Mouse (Mus musculus): ENCODE data around the gene Kcnn3. TPM values are rescaled to one million over a fixed set of nuclear protein-coding genes. Genes with fewer than 3 reads are reported as not detected.

Kcnn3 gene
- polyA plus RNA-seq, 1 experiment from 2014 or later, result 1.6 TPM

DNA sequence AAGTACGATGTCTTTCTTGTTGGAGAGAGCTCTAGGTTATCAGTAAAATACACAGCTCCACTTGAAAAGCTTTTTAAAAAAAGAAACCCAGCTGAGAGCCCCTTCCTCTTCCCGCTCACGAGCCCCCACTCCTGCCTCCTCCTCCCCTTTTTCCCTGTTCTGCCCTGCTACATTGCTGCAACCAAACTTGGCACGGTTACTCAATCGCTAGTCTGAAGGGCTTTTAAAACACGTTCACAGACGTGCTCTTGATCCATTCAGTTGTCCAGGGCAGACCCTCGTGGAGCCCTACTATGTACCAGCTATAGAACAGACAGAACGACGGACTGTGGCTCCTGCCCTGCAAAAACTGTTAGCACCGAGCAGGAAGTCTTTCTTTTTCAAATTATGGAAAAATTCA lies 72.8 kb downstream of the Kcnn3 start:
- Histone ChIP-seq H3K27me3 (no peaks in the 10 kb centered on the region; the same call in 1 of the 2 replicates), H3K27ac (no peak overlapping the region), H3K4me1 (replicated peaks) (peaks cover 63% of the 10 kb centered on the region), H3K9me3 (no peaks in the 10 kb centered on the region), H3K4me3 (replicated peaks) (no peak overlapping the region), H3K4me2 (no peak overlapping the region), H3K9ac (replicated peaks) (no peak overlapping the region), H3K36me3 (no peaks in the 10 kb centered on the region)
- no peak for ATAC-seq (ENCODE audit: insufficient number of reproducible peaks, insufficient read depth, low FRiP score, low TSS enrichment, low read depth)
- 67% methylated on average over 11 of the region's 11 CpGs for WGBS

DNA sequence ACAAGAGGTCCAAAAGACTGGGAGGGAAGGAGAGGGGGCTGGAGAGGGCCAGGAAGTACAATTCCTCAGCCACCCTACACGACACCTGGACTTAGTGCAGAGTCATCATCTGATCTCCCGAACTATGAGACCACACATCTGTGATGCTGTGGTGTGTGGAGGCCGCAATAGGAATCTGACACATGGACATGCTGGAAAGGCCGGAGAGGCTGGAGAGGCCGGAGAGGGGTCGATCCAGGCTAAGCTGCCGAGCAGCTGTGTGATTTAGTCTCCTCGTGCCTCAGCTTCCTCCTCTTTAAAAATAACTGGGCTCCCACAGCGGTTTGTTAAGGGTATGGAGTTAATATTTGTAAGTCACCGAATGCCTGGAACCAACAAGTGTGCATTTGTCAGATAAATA lies 73.6 kb downstream of the Kcnn3 start:
- H3K9ac ChIP-seq (replicated peaks), result no peak overlapping the region
- H3K27me3 ChIP-seq, result no peaks in the 10 kb centered on the region; the same call in 1 of the 2 replicates
- WGBS, result 58% methylated on average over 10 of the region's 10 CpGs
- H3K4me2 ChIP-seq, result no peak overlapping the region
- H3K4me3 ChIP-seq (replicated peaks), result no peak overlapping the region
- H3K27ac ChIP-seq, result 0 out of 2 replicates have a peak overlapping the region, but pooled peaks have one; percentile 3
- H3K4me1 ChIP-seq (replicated peaks), result peaks cover 57% of the 10 kb centered on the region
- ATAC-seq (ENCODE audit: insufficient number of reproducible peaks, insufficient read depth, low FRiP score, low TSS enrichment, low read depth), result no peak
- H3K9me3 ChIP-seq, result no peaks in the 10 kb centered on the region
- no peaks in the 10 kb centered on the region for H3K36me3 ChIP-seq

GRCm38 (mm10) chr3:89598361-89598760 lies 78.4 kb downstream of the Kcnn3 start:
- 89% methylated on average over 7 of the region's 7 CpGs for WGBS

DNA sequence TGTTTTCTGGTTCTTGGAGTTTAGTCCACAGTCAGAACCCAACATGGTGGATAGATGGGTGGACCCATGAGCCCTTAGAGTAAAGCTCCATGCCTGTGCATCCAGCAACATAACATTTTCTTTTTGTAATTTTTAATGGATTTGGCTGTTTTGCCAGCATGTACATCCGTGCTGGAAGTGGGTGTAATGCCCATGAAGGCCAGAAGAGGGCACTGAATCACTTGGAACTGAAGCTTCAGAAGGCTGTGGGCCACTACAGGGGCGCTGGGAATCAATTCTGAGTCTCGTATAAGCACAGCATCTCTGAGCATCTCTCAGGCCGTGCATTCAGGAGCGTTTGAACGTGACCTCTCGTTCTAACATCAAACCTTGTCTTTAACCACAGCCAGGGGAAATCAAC lies 79.0 kb downstream of the Kcnn3 start:
- Histone ChIP-seq H3K4me3 (replicated peaks) (no peak overlapping the region), H3K9ac (replicated peaks) (no peak overlapping the region), H3K4me1 (replicated peaks) (peaks cover 20% of the 10 kb centered on the region), H3K9me3 (peaks cover 9% of the 10 kb centered on the region), H3K36me3 (no peaks in the 10 kb centered on the region), H3K4me2 (no peak overlapping the region), H3K27ac (no peak overlapping the region), H3K27me3 (no peaks in the 10 kb centered on the region; the same call in 1 of the 2 replicates)
- no peak for ATAC-seq (ENCODE audit: insufficient number of reproducible peaks, insufficient read depth, low FRiP score, low TSS enrichment, low read depth)
- 95% methylated on average over 7 of the region's 7 CpGs for WGBS

More at GRCm38 (mm10) chr3:89598361-89598760, 78.4 kb downstream of the Kcnn3 start:
- Histone ChIP-seq H3K9me3 (peaks cover 9% of the 10 kb centered on the region), H3K4me2 (no peak overlapping the region), H3K4me1 (replicated peaks) (peaks cover 26% of the 10 kb centered on the region), H3K27me3 (no peaks in the 10 kb centered on the region; the same call in 1 of the 2 replicates), H3K36me3 (no peaks in the 10 kb centered on the region), H3K27ac (no peak overlapping the region), H3K9ac (replicated peaks) (no peak overlapping the region), H3K4me3 (replicated peaks) (no peak overlapping the region)
- no peak for ATAC-seq (ENCODE audit: insufficient number of reproducible peaks, insufficient read depth, low FRiP score, low TSS enrichment, low read depth)

- Histone ChIP-seq H3K9ac (replicated peaks) (no peak overlapping the region), H3K4me2 (no peak overlapping the region), H3K36me3 (no peaks in the 10 kb centered on the region), H3K27ac (no peak overlapping the region), H3K4me1 (replicated peaks) (peaks cover 16% of the 10 kb centered on the region), H3K27me3 (no peaks in the 10 kb centered on the region), H3K4me3 (replicated peaks) (no peak overlapping the region), H3K9me3 (peaks cover 9% of the 10 kb centered on the region)
- no peak; the same call in 1 of the 2 replicates for ATAC-seq (ENCODE audit: insufficient number of reproducible peaks, insufficient read depth, low FRiP score, low TSS enrichment, low read depth)
- 13% methylated on average over 7 of the region's 7 CpGs for WGBS
These were observed 81.1 kb downstream of the Kcnn3 start for GRCm38 (mm10) chr3:89601060-89601459.

DNA sequence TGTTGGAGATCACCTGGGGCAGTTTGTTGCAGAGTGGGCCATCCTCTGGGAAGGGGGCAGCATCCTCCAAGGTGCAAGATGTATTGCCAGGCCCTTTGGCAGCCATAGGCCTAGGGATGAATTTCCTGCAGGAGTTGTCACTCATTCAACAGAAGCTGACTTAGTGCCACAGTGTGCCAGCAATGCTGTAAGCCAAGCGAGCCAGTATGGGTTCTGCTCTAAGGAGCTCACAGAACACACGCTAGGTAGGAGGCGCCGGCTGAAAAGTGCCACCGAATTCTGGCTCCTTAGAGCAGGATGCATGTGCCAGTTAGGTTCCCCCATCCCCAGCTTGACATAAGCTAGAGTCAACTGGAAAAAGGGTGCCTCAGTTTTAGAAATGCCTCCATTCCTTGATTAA lies 83.3 kb downstream of the Kcnn3 start:
- H3K9me3 ChIP-seq, result peaks cover 9% of the 10 kb centered on the region
- H3K9ac ChIP-seq (replicated peaks), result no peak overlapping the region
- no peaks in the 10 kb centered on the region for H3K36me3 ChIP-seq
- no peak overlapping the region for H3K4me3 ChIP-seq (replicated peaks)
- H3K27ac ChIP-seq, result no peak overlapping the region
- no peaks in the 10 kb centered on the region for H3K27me3 ChIP-seq
- H3K4me1 ChIP-seq (replicated peaks), result peaks cover 22% of the 10 kb centered on the region
- H3K4me2 ChIP-seq, result no peak overlapping the region
- WGBS, result 92% methylated on average over 5 of the region's 5 CpGs
- ATAC-seq (ENCODE audit: insufficient number of reproducible peaks, insufficient read depth, low FRiP score, low TSS enrichment, low read depth), result no peak

DNA sequence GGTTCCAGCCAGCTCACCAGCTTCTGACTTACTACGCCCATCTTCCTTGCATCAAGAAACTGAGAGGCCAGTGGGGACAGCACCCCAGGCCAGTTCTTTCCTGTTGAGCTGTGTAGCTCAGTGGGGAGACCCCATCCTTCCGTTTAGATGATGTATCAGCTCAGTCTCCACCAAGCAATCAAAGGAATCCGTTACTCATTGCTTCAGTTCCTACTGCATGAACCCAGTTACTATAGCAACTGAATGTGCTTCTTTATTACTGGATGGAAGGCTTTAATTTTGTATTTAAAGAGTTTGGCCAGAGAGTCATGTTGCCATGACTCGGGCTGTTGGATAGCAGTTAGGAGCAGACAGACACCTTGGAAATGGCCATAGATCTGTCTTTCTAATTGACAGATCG lies 85.3 kb downstream of the Kcnn3 start:
- no peak for ATAC-seq (ENCODE audit: insufficient number of reproducible peaks, insufficient read depth, low FRiP score, low TSS enrichment, low read depth)
- no peaks in the 10 kb centered on the region for H3K36me3 ChIP-seq

GRCm38 (mm10) chr3:89607327-89607726 lies 87.4 kb downstream of the Kcnn3 start:
- H3K36me3 ChIP-seq, result no peaks in the 10 kb centered on the region
- WGBS, result 66% methylated on average over 1 of the region's 1 CpGs
- H3K9me3 ChIP-seq, result no peaks in the 10 kb centered on the region
- no peak for ATAC-seq (ENCODE audit: insufficient number of reproducible peaks, insufficient read depth, low FRiP score, low TSS enrichment, low read depth)
- no peak overlapping the region for H3K4me2 ChIP-seq
- H3K27me3 ChIP-seq, result peaks cover 5% of the 10 kb centered on the region; the same call in 1 of the 2 replicates
- H3K4me3 ChIP-seq (replicated peaks), result no peak overlapping the region
- peaks cover 24% of the 10 kb centered on the region; the same call in 1 of the 2 replicates for H3K4me1 ChIP-seq (replicated peaks)
- H3K27ac ChIP-seq, result no peak overlapping the region
- H3K9ac ChIP-seq (replicated peaks), result no peak overlapping the region

More for the DNA sequence above, 85.3 kb downstream of the Kcnn3 start:
- Histone ChIP-seq H3K9ac (replicated peaks) (no peak overlapping the region), H3K4me2 (no peak overlapping the region), H3K27ac (no peak overlapping the region), H3K9me3 (no peaks in the 10 kb centered on the region), H3K27me3 (no peaks in the 10 kb centered on the region), H3K4me1 (replicated peaks) (peaks cover 22% of the 10 kb centered on the region), H3K4me3 (replicated peaks) (no peak overlapping the region)
- 68% methylated on average over 5 of the region's 5 CpGs for WGBS

GRCm38 (mm10) chr3:89612048-89612447 lies 92.1 kb downstream of the Kcnn3 start:
- Histone ChIP-seq H3K4me2 (no peak overlapping the region), H3K9me3 (no peaks in the 10 kb centered on the region), H3K4me3 (replicated peaks) (no peak overlapping the region), H3K27me3 (peaks cover 5% of the 10 kb centered on the region; the same call in 1 of the 2 replicates), H3K4me1 (replicated peaks) (peaks cover 36% of the 10 kb centered on the region), H3K9ac (replicated peaks) (no peak overlapping the region), H3K27ac (no peak overlapping the region), H3K36me3 (no peaks in the 10 kb centered on the region)
- no peak for ATAC-seq (ENCODE audit: insufficient number of reproducible peaks, insufficient read depth, low FRiP score, low TSS enrichment, low read depth)
- WGBS, result 78% methylated on average over 5 of the region's 5 CpGs

DNA sequence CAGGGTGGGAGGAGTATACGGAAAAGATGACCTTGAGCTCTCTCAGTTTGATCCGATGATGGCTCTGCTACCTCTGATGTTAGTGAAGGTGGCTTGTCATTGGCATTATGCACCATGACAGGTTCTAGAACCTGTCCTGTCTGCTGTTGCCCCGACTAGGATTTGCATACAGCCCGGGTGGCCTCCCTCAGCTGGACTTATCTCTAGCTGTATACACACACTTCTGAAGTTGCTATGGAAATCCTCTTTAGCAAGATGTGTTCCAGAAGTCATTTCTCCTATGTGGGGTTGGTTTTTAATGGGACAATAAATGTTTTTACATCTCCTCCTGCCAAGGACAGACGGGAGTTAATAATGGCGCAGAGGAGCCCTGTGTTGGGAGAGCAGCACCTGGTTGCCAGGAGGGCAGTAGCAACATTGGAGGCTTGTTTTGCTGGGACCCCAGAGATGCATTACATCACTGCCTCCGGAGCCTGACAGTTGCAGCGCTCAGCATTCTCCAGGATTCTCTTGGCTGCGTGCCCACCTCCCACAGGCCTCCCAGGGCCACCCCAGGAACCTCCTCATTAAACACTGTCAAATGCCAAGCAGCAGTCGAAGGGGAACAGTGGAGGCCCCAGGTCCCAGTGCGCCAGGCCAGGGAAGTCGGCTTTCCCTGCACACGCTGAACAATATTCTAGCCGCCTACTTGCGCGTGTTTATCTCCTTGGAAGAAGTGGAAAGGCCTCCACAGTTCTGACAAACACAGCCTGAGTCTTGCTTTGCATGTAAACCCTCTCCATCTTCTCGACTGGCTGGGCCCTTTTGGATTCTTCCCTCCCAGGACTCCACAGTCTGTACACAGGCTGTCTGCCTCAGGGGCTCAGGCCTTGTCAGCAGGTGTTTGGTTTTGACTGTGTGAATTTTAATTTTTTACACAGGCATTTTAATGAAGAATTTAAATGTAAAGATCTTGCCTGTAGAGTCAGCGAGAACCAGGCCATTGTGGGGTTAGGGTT lies 93.9 kb downstream of the Kcnn3 start:
- Histone ChIP-seq H3K9ac (replicated peaks) (0 out of 2 replicates have a peak overlapping the region, but pooled peaks have one; percentile 47), H3K27ac (peak overlapping the region; percentile 79), H3K4me2 (peak overlapping the region; percentile 21), H3K36me3 (no peaks in the 10 kb centered on the region), H3K27me3 (peaks cover 5% of the 10 kb centered on the region; the same call in 1 of the 2 replicates), H3K9me3 (no peaks in the 10 kb centered on the region), H3K4me3 (replicated peaks) (no peak overlapping the region), H3K4me1 (replicated peaks) (peaks cover 34% of the 10 kb centered on the region)
- peak; percentile 74 for ATAC-seq (ENCODE audit: insufficient number of reproducible peaks, insufficient read depth, low FRiP score, low TSS enrichment, low read depth)
- WGBS, result 41% methylated on average over 18 of the region's 18 CpGs

DNA sequence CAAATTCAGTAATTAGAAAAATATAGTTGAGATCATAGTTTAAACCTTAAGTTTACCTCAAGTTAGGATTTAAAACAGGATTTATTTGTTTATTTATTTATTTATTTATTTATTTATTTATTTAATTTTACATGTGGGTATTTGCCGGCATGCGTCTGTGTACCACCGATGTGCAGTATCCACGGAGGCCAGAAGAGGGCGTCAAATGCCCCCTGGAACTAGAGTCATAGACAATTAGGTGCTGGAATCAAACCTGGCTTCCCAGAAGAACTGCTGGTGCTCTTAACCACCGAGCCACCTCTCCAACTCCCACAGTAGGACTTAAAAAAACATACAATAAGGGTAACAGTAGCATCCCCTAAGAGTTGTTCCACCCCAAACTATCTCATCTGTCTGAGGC lies 96.9 kb downstream of the Kcnn3 start:
- H3K27ac ChIP-seq, result no peak overlapping the region

More for the DNA sequence above, 96.9 kb downstream of the Kcnn3 start:
- no peak for ATAC-seq (ENCODE audit: insufficient number of reproducible peaks, insufficient read depth, low FRiP score, low TSS enrichment, low read depth)
- Histone ChIP-seq H3K4me2 (no peak overlapping the region), H3K4me1 (replicated peaks) (peaks cover 34% of the 10 kb centered on the region), H3K27me3 (no peaks in the 10 kb centered on the region), H3K9me3 (no peaks in the 10 kb centered on the region), H3K4me3 (replicated peaks) (no peak overlapping the region), H3K9ac (replicated peaks) (no peak overlapping the region), H3K36me3 (no peaks in the 10 kb centered on the region)
- 66% methylated on average over 6 of the region's 6 CpGs for WGBS
